Comparison of ENCODE assay signal across 29 mouse cellular contexts in the genomic region with DNA sequence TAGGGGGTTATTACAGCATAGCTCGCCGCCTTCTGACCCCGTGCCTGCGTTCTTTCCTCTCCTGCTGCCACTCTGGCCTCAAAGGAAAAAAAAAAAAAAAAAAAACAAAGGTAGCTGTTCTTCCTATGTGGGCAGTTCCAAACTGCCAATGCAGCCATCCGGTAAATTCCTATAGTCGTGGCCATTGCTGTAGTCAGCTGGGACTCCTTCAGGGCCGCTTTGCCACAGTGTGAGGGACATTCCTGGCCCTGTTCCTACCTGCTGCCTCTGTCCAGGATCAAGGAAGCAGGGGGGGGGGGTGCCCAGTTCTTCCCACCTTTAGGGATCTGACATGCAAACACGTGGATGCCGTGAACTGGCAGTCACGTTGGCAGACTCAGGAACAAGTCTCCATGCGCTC. TPM values are rescaled to one million over a fixed set of nuclear protein-coding genes. Genes with fewer than 3 reads are reported as not detected.
A peak's percentile ranks its signal among the peaks of the same experiment; 100 is the strongest.
DNase-seq lines count a peak whose midpoint lies in the region; ATAC-seq lines count a peak whose summit lies in the region.
"Had no signal": no experiment of that assay in that cellular context is flagged by ENCODE, and none has a peak within 500 bp of the region (broad histone marks: within the 10 kb centered on the region; RNA-seq: fewer than 3 reads in every experiment).

No protein-coding gene starts in this region.

- H3K4me3 ChIP-seq in kidney, embryonic 15.5 days (replicated peaks), result no peak overlapping the region
- no peak overlapping the region for H3K4me3 ChIP-seq in hindbrain, embryonic 10.5 days
- H3K4me3 ChIP-seq: embryonic facial prominence, embryonic 10.5 days; embryonic facial prominence, embryonic 13.5 days; erythroblast, embryonic 14.5 days; forebrain, embryonic 12.5 days; forebrain, embryonic 15.5 days; heart, adult 2 months; heart, embryonic 10.5 days; heart, embryonic 13.5 days; hindbrain, embryonic 12.5 days; hindbrain, embryonic 15.5 days had no signal

- 46% methylated on average over 11 of the region's 11 CpGs for WGBS in kidney, embryonic 15.5 days
- WGBS in hindbrain, embryonic 10.5 days, result 69% methylated on average over 11 of the region's 11 CpGs

- H3K9me3 ChIP-seq in kidney, embryonic 15.5 days (replicated peaks), result no peaks in the 10 kb centered on the region
- H3K9me3 ChIP-seq in hindbrain, embryonic 10.5 days, result 0 out of 2 replicates have a peak, but pooled peaks cover 3% of the 10 kb centered on the region
- H3K9me3 ChIP-seq: embryonic facial prominence, embryonic 10.5 days; embryonic facial prominence, embryonic 13.5 days; forebrain, embryonic 12.5 days; forebrain, embryonic 15.5 days; heart, embryonic 10.5 days; heart, embryonic 13.5 days; hindbrain, embryonic 12.5 days; hindbrain, embryonic 15.5 days had no signal

- no peak overlapping the region for H3K9ac ChIP-seq in kidney, embryonic 15.5 days
- H3K9ac ChIP-seq: embryonic facial prominence, embryonic 13.5 days; forebrain, embryonic 12.5 days; forebrain, embryonic 15.5 days; heart, embryonic 13.5 days; hindbrain, embryonic 12.5 days; hindbrain, embryonic 15.5 days had no signal

- H3K4me2 ChIP-seq in kidney, embryonic 15.5 days, result no peak overlapping the region
- H3K4me2 ChIP-seq: embryonic facial prominence, embryonic 13.5 days; forebrain, embryonic 12.5 days; forebrain, embryonic 15.5 days; heart, embryonic 13.5 days; hindbrain, embryonic 12.5 days; hindbrain, embryonic 15.5 days had no signal

- H3K4me1 ChIP-seq in kidney, embryonic 15.5 days, result peaks cover 26% of the 10 kb centered on the region
- H3K4me1 ChIP-seq in hindbrain, embryonic 10.5 days (replicated peaks), result peaks cover 18% of the 10 kb centered on the region
- H3K4me1 ChIP-seq: embryonic facial prominence, embryonic 13.5 days; forebrain, embryonic 12.5 days; forebrain, embryonic 15.5 days; hindbrain, embryonic 15.5 days had no signal

- ATAC-seq in kidney, embryonic 15.5 days (replicated peaks; ENCODE audit: low FRiP score), result 0 out of 2 replicates have a peak, but pooled peaks have one; percentile 57
- ATAC-seq: activated CD4-positive, CD25-positive, alpha-beta regulatory T cell, adult 4 months; CD4-positive, CD25-positive, alpha-beta regulatory T cell, adult 4 months; forebrain, embryonic 15.5 days had no signal

- peak overlapping the region; percentile 63; the same call in 1 of the 2 replicates for H3K27ac ChIP-seq in kidney, embryonic 15.5 days
- no peak overlapping the region for H3K27ac ChIP-seq in hindbrain, embryonic 10.5 days
- H3K27ac ChIP-seq: embryonic facial prominence, embryonic 10.5 days; embryonic facial prominence, embryonic 13.5 days; forebrain, embryonic 12.5 days; forebrain, embryonic 15.5 days; heart, adult 2 months; heart, embryonic 10.5 days; heart, embryonic 13.5 days; hindbrain, embryonic 12.5 days; hindbrain, embryonic 15.5 days had no signal

- no peaks in the 10 kb centered on the region for H3K27me3 ChIP-seq in kidney, embryonic 15.5 days
- no peaks in the 10 kb centered on the region for H3K27me3 ChIP-seq in hindbrain, embryonic 10.5 days (ENCODE audit: insufficient read depth, poor library complexity, severe bottlenecking)
- H3K27me3 ChIP-seq: embryonic facial prominence, embryonic 13.5 days; forebrain, embryonic 12.5 days; forebrain, embryonic 15.5 days; heart, embryonic 13.5 days; hindbrain, embryonic 12.5 days; hindbrain, embryonic 15.5 days had no signal

- no peak for DNase-seq in kidney, adult 18-20 months
- DNase-seq in kidney, postnatal 10 days, result peak; percentile 36
- no peak for DNase-seq in kidney, adult 11 months
- peak; percentile 18 for DNase-seq in Muller cell, postnatal 12 days (ENCODE audit: inconsistent ontology term)
- peak; percentile 29 for DNase-seq in kidney, postnatal 14 days
- no peak for DNase-seq in hindbrain, embryonic 10.5 days (ENCODE audit: low spot score)
- DNase-seq: adrenal gland, adult 8-10 months; adrenal gland, postnatal 25 days; cerebellum, adult 11-12 months; cerebellum, adult 8-10 months; cerebellum, postnatal 36 days; embryo, embryonic 11 days; gastrocnemius, postnatal 10 days; gastrocnemius, postnatal 36 days; heart, adult 2 months; heart, postnatal 14 days; heart, postnatal 4 days had no signal

- H3K36me3 ChIP-seq in kidney, embryonic 15.5 days, result no peaks in the 10 kb centered on the region
- no peaks in the 10 kb centered on the region for H3K36me3 ChIP-seq in hindbrain, embryonic 10.5 days
- H3K36me3 ChIP-seq: embryonic facial prominence, embryonic 10.5 days; embryonic facial prominence, embryonic 13.5 days; forebrain, embryonic 12.5 days; forebrain, embryonic 15.5 days; heart, embryonic 10.5 days; heart, embryonic 13.5 days; hindbrain, embryonic 12.5 days; hindbrain, embryonic 15.5 days had no signal

RNA-seq across cellular contexts. Expression of a gene that starts 29.1 kb away (rescaled TPM):
- polyA plus RNA-seq in kidney, embryonic 15.5 days (2015; fragmentation: Nextera tagmentation; extraction: Ambion mirVana), result 2.6 and 2.7 TPM in 2 replicates
- polyA plus RNA-seq in hindbrain, embryonic 10.5 days (2016; fragmentation: Nextera tagmentation; extraction: Ambion mirVana), result 0.95 and 1.6 TPM in 2 replicates
- polyA plus RNA-seq: erythroblast, embryonic 14.5 days had no signal

Comparison
In these comparisons a context has a peak if more than half of its experiments do, and no peak if none do; other contexts are left out.
1. DNase-seq: peak in kidney, postnatal 10 days (single experiment), Muller cell, postnatal 12 days (single experiment) and kidney, postnatal 14 days (single experiment); none in kidney, adult 18-20 months (single experiment), kidney, adult 11 months (single experiment) and hindbrain, embryonic 10.5 days (single experiment).